In the genomic region with DNA sequence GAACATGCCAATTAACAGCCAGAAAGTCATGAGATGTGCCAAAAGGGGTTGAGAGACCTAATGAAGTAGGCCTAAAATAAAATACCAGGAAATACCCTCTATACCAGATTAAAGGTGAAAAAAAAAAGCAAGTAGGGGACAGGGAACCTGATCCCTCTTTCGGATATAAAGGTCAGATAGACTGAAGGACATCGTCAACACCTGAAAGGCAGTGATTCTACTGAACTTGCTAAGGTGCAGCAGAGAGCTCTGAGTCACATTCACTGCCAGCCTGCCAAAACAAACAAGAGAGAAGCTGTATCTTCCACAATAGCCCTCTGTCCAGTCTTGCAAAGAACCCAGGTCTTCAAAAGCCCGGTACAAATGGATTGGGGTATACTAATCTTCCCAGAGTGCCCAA, we compare ENCODE assay signal across 18 mouse cellular contexts. TPM values are rescaled to one million over a fixed set of nuclear protein-coding genes. Genes with fewer than 3 reads are reported as not detected.
A peak's percentile ranks its signal among the peaks of the same experiment; 100 is the strongest.
DNase-seq lines count a peak whose midpoint lies in the region; ATAC-seq and TF ChIP-seq lines count a peak whose summit lies in the region.
"Had no signal": no experiment of that assay in that cellular context is flagged by ENCODE, and none has a peak within 500 bp of the region (broad histone marks: within the 10 kb centered on the region; RNA-seq: fewer than 3 reads in every experiment).

No protein-coding gene starts in this region.

- H3K4me2 ChIP-seq in heart, embryonic 13.5 days = no peak overlapping the region
- no peak overlapping the region for H3K4me2 ChIP-seq in liver, postnatal 0 days (ENCODE audit: low read depth, low read length)
- H3K4me2 ChIP-seq: forebrain, embryonic 12.5 days; heart, embryonic 15.5 days; limb, embryonic 13.5 days; midbrain, embryonic 15.5 days had no signal

- 39% methylated on average over 3 of the region's 3 CpGs for WGBS in heart, embryonic 13.5 days
- 69% methylated on average over 3 of the region's 3 CpGs for WGBS in liver, postnatal 0 days (ENCODE audit: insufficient replicate concordance)

- in situ Hi-C loops in ES-E14 (cut with MboI; ENCODE audit: low sequenced_read_pairs in 2 of 2, unreplicated experiment in 2 of 2) = no loop called here

- no peaks in the 10 kb centered on the region for H3K9me3 ChIP-seq in heart, embryonic 13.5 days
- H3K9me3 ChIP-seq in liver, postnatal 0 days (ENCODE audit: low read length) = no peaks in the 10 kb centered on the region
- H3K9me3 ChIP-seq in ES-E14 (ENCODE audit: control insufficient read depth, insufficient read depth, low read depth, low read length) = no peaks in the 10 kb centered on the region
- H3K9me3 ChIP-seq: embryonic facial prominence, embryonic 10.5 days; forebrain, embryonic 12.5 days; heart, embryonic 15.5 days; limb, embryonic 13.5 days; midbrain, embryonic 15.5 days had no signal

- DNase-seq in heart, adult 11 months = no peak
- DNase-seq in liver, postnatal 0 days = no peak
- no peak for DNase-seq in liver
- DNase-seq in 3T3-L1 (ENCODE audit: low read depth, low spot score) = peak; percentile 40
- DNase-seq in ES-E14 (ENCODE audit: low read depth, low spot score) = no peak
- no peak for DNase-seq in ovary, postnatal 14 days (ENCODE audit: low spot score)
- DNase-seq: cerebellum, adult 8-10 months; gastrocnemius, adult 2 months; kidney, adult 18-20 months; spleen, adult 18-20 months; thymus, adult 18-20 months had no signal

- no peaks in the 10 kb centered on the region for H3K27me3 ChIP-seq in heart, embryonic 13.5 days (replicated peaks)
- no peaks in the 10 kb centered on the region for H3K27me3 ChIP-seq in liver, postnatal 0 days (ENCODE audit: insufficient read depth, low read length)
- H3K27me3 ChIP-seq: forebrain, embryonic 12.5 days; heart, embryonic 15.5 days; limb, embryonic 13.5 days; midbrain, embryonic 15.5 days had no signal

- H3K4me1 ChIP-seq in heart, embryonic 13.5 days = peaks cover 27% of the 10 kb centered on the region
- H3K4me1 ChIP-seq in liver, postnatal 0 days (ENCODE audit: insufficient read depth) = peaks cover 6% of the 10 kb centered on the region; the same call in 1 of the 2 replicates
- peaks cover 21 to 27% of the 10 kb centered on the region in 2 experiments for H3K4me1 ChIP-seq in ES-E14 (ENCODE audit: control insufficient read depth in 2 of 2, insufficient read depth in 2 of 2, low read length in 2 of 2, poor library complexity in 1 of 2)
- H3K4me1 ChIP-seq: forebrain, embryonic 12.5 days; limb, embryonic 13.5 days; midbrain, embryonic 15.5 days had no signal

- ATAC-seq in heart, embryonic 13.5 days (ENCODE audit: extremely low read depth, insufficient number of reproducible peaks, low FRiP score, low TSS enrichment) = no peak
- peak; percentile 26; the same call in 1 of the 2 replicates for ATAC-seq in liver, postnatal 0 days
- ATAC-seq: midbrain, embryonic 15.5 days had no signal

- no peak overlapping the region for H3K9ac ChIP-seq in heart, embryonic 13.5 days
- no peak overlapping the region for H3K9ac ChIP-seq in liver, postnatal 0 days (replicated peaks)
- H3K9ac ChIP-seq in ES-E14 (ENCODE audit: insufficient read depth, low read depth, low read length, poor library complexity, severe bottlenecking) = no peak overlapping the region
- H3K9ac ChIP-seq: forebrain, embryonic 12.5 days; heart, embryonic 15.5 days; limb, embryonic 13.5 days; midbrain, embryonic 15.5 days had no signal

- no peak overlapping the region for H3K4me3 ChIP-seq in heart, embryonic 13.5 days
- no peak overlapping the region for H3K4me3 ChIP-seq in liver, postnatal 0 days (ENCODE audit: low read depth, low read length)
- no peak overlapping the region for H3K4me3 ChIP-seq in ES-E14 (ENCODE audit: insufficient read depth in 1 of 2, low read depth in 1 of 2, low read length in 2 of 2, poor library complexity in 1 of 2, severe bottlenecking in 1 of 2)
- H3K4me3 ChIP-seq: embryonic facial prominence, embryonic 10.5 days; forebrain, embryonic 12.5 days; gastrocnemius, adult 2 months; heart, embryonic 15.5 days; limb, embryonic 13.5 days; midbrain, embryonic 15.5 days; myocyte had no signal

- TF ChIP-seq CTCF in liver, postnatal 0 days (IDR thresholded peaks at IDR 0.05; ENCODE audit: low read depth) = no peak

- TF ChIP-seq EP300 in liver, postnatal 0 days (IDR thresholded peaks at IDR 0.05; ENCODE audit: low read depth) = no peak

- H3K36me3 ChIP-seq in heart, embryonic 13.5 days = peaks cover 7% of the 10 kb centered on the region
- H3K36me3 ChIP-seq in liver, postnatal 0 days (replicated peaks; ENCODE audit: insufficient read depth, low read length) = no peaks in the 10 kb centered on the region
- H3K36me3 ChIP-seq in ES-E14 (ENCODE audit: control insufficient read depth, insufficient read depth, low read length, poor library complexity, severe bottlenecking) = no peaks in the 10 kb centered on the region
- H3K36me3 ChIP-seq: heart, embryonic 15.5 days; midbrain, embryonic 15.5 days had no signal

- 0 out of 2 replicates have a peak overlapping the region, but pooled peaks have one; percentile 25 for H3K27ac ChIP-seq in heart, embryonic 13.5 days (replicated peaks)
- H3K27ac ChIP-seq in liver, postnatal 0 days (ENCODE audit: low read depth) = peak overlapping the region; percentile 36; the same call in 1 of the 2 replicates
- H3K27ac ChIP-seq in ES-E14 (ENCODE audit: insufficient read depth, low read depth, low read length, poor library complexity, severe bottlenecking) = peak overlapping the region; percentile 40; the same call in 1 of the 2 replicates
- H3K27ac ChIP-seq: embryonic facial prominence, embryonic 10.5 days; forebrain, embryonic 12.5 days; gastrocnemius, adult 2 months; heart, embryonic 15.5 days; limb, embryonic 13.5 days; midbrain, embryonic 15.5 days had no signal

TF ChIP-seq in ES-E14, 5 proteins besides CTCF, POLR2A, EP300 and RAD21:
- no peak for TF ChIP-seq MAFK (IDR thresholded peaks at IDR 0.05; ENCODE audit: insufficient read depth, low read depth, low read length)
- no peak for TF ChIP-seq HCFC1 (IDR thresholded peaks at IDR 0.05; ENCODE audit: borderline replicate concordance, insufficient read depth, low read length)
- TF ChIP-seq ZC3H11A (IDR thresholded peaks at IDR 0.05; ENCODE audit: borderline replicate concordance, low read depth, low read length) = no peak
- TF ChIP-seq ZNF384 (IDR thresholded peaks at IDR 0.05; ENCODE audit: low read depth, low read length) = 0 out of 2 replicates have a peak, but pooled peaks have one; percentile 21

RNA-seq across cellular contexts. Expression of a gene that starts 32.0 kb away (rescaled TPM):
- polyA plus RNA-seq in heart, embryonic 13.5 days (2015; fragmentation: Nextera tagmentation; extraction: Ambion mirVana) = 43.7 and 44.6 TPM in 2 replicates
- polyA plus RNA-seq in liver, postnatal 0 days (2015; fragmentation: Nextera tagmentation; extraction: Ambion mirVana) = 9.8 and 11.3 TPM in 2 replicates
- total RNA-seq in ES-E14 (2012; rRNA removed) = 277 and 354 TPM in 2 replicates
